Mouse (Mus musculus) forebrain, embryonic 16.5 days (tissue): ENCODE results near the gene Tardbp. TPM values are rescaled to one million over a fixed set of nuclear protein-coding genes. Genes with fewer than 3 reads are reported as not detected.

Experiments used
- ATAC-seq: fragments of 200-750 bp; cut with Nextera tagmentation; 2 replicates; pipeline ENCODE4 v1.8.0; 2017; ENCODE audit warnings: mild to moderate bottlenecking, moderate library complexity
- H3K27ac ChIP-seq: fragments of 300-500 bp; sonication (generic); 2 replicates; pipeline ENCODE4 v1.5.1; 2014; ENCODE audit warnings: low read length, control low read depth
- H3K27me3 ChIP-seq: fragments of 300-500 bp; sonication (generic); replicated peaks from 2 replicates; pipeline ENCODE4 v1.6.1; 2014; ENCODE audit warnings: low read length; ENCODE audit not compliant: control insufficient read depth, insufficient read depth
- H3K36me3 ChIP-seq: fragments of 300-500 bp; sonication (generic); 2 replicates; pipeline ENCODE4 v1.6.1; 2014; ENCODE audit not compliant: control insufficient read depth, insufficient read depth
- H3K4me1 ChIP-seq: fragments of 300-500 bp; sonication (generic); replicated peaks from 2 replicates; pipeline ENCODE4 v1.6.1; 2014; ENCODE audit warnings: low read length; ENCODE audit not compliant: control insufficient read depth, insufficient read depth
- H3K4me2 ChIP-seq: fragments of 300-500 bp; sonication (generic); 2 replicates; pipeline ENCODE4 v1.6.1; 2014; ENCODE audit warnings: mild to moderate bottlenecking, low read length, control low read depth
- H3K4me3 ChIP-seq: fragments of 300-500 bp; sonication (generic); replicated peaks from 2 replicates; pipeline ENCODE4 v1.5.1; 2014; ENCODE audit warnings: mild to moderate bottlenecking, low read length, control low read depth
- H3K9ac ChIP-seq: fragments of 300-500 bp; sonication (generic); replicated peaks from 2 replicates; pipeline ENCODE4 v1.6.1; 2014; ENCODE audit warnings: low read depth, low read length, control low read depth
- H3K9me3 ChIP-seq: fragments of 300-500 bp; sonication (generic); 2 replicates; pipeline ENCODE4 v1.6.1; 2016; ENCODE audit warnings: low read length; ENCODE audit not compliant: control insufficient read depth
- WGBS: fragments of 180-500 bp; shearing (Covaris S2); extraction: QIAGEN DNeasy Blood & Tissue Kit; methylation state at CpG from one replicate; pipeline ENCODE4 v1.1.7; 2014; 5-methylcytosine and 5-hydroxymethylcytosine counted together
- polyA plus RNA-seq: library from polyadenylated mRNA; unstranded; fragments of >200 nt; fragmentation: Nextera tagmentation; extraction: Ambion mirVana; gene quantifications from 2 replicates; pipeline ENCODE4 v1.2.1, GENCODE M21; 2015

Tardbp gene
- polyA plus RNA-seq, 1 experiment from 2014 or later = 277 TPM

GRCm38 (mm10) chr4:148625756-148626622, 830 bp downstream of the Tardbp start:
- Histone ChIP-seq H3K9ac (peak overlapping the region; percentile 96), H3K4me1 (peaks cover 18% of the 10 kb centered on the region), H3K27me3 (no peaks in the 10 kb centered on the region), H3K27ac (peak overlapping the region; percentile 94), H3K4me3 (peak overlapping the region; percentile 99), H3K4me2 (peak overlapping the region; percentile 73), H3K36me3 (peaks cover 26% of the 10 kb centered on the region), H3K9me3 (no peaks in the 10 kb centered on the region)
- 1% methylated on average over 57 of the region's 57 CpGs for WGBS
- peak; percentile 60 for ATAC-seq

GRCm38 (mm10) chr4:148625010-148625409, 1.8 kb downstream of the Tardbp start:
- no peak overlapping the region; the same call in 1 of the 2 replicates for H3K4me3 ChIP-seq

GRCm38 (mm10) chr4:148623609-148624008, 3.2 kb downstream of the Tardbp start:
- Histone ChIP-seq H3K4me3 (no peak overlapping the region), H3K9me3 (no peaks in the 10 kb centered on the region), H3K4me2 (no peak overlapping the region), H3K27me3 (no peaks in the 10 kb centered on the region), H3K4me1 (peaks cover 18% of the 10 kb centered on the region), H3K36me3 (peaks cover 47% of the 10 kb centered on the region), H3K27ac (no peak overlapping the region), H3K9ac (no peak overlapping the region)
- ATAC-seq = no peak
- WGBS = 92% methylated on average over 4 of the region's 4 CpGs

More at GRCm38 (mm10) chr4:148625010-148625409, 1.8 kb downstream of the Tardbp start:
- H3K27me3 ChIP-seq = no peaks in the 10 kb centered on the region
- H3K9me3 ChIP-seq = no peaks in the 10 kb centered on the region
- no peak overlapping the region for H3K9ac ChIP-seq
- WGBS = 83% methylated on average over 10 of the region's 10 CpGs
- ATAC-seq = no peak
- peaks cover 18% of the 10 kb centered on the region for H3K4me1 ChIP-seq
- H3K27ac ChIP-seq = no peak overlapping the region
- H3K36me3 ChIP-seq = peaks cover 33% of the 10 kb centered on the region
- H3K4me2 ChIP-seq = peak overlapping the region; percentile 73

- WGBS = 93% methylated on average over 4 of the region's 4 CpGs
- no peak for ATAC-seq
Measured at GRCm38 (mm10) chr4:148622485-148622884, 4.3 kb downstream of the Tardbp start.

GRCm38 (mm10) chr4:148620718-148621117, 6.1 kb downstream of the Tardbp start:
- H3K4me1 ChIP-seq = peaks cover 15% of the 10 kb centered on the region
- no peak for ATAC-seq
- peaks cover 58% of the 10 kb centered on the region for H3K36me3 ChIP-seq
- WGBS = 97% methylated on average over 1 of the region's 1 CpGs
- no peak overlapping the region for H3K4me3 ChIP-seq
- H3K9me3 ChIP-seq = no peaks in the 10 kb centered on the region
- H3K27ac ChIP-seq = no peak overlapping the region
- no peaks in the 10 kb centered on the region for H3K27me3 ChIP-seq
- H3K4me2 ChIP-seq = no peak overlapping the region
- no peak overlapping the region for H3K9ac ChIP-seq

More at GRCm38 (mm10) chr4:148622485-148622884, 4.3 kb downstream of the Tardbp start:
- Histone ChIP-seq H3K4me1 (peaks cover 18% of the 10 kb centered on the region), H3K9me3 (no peaks in the 10 kb centered on the region), H3K27me3 (no peaks in the 10 kb centered on the region), H3K4me3 (no peak overlapping the region), H3K4me2 (no peak overlapping the region), H3K9ac (no peak overlapping the region), H3K27ac (no peak overlapping the region), H3K36me3 (peaks cover 52% of the 10 kb centered on the region)

- peaks cover 64% of the 10 kb centered on the region for H3K36me3 ChIP-seq
- H3K9ac ChIP-seq = no peak overlapping the region
- WGBS = 88% methylated on average over 1 of the region's 1 CpGs
Measured at GRCm38 (mm10) chr4:148619805-148620204, 7.0 kb downstream of the Tardbp start.

GRCm38 (mm10) chr4:148613738-148614137, 13.1 kb downstream of the Tardbp start:
- Histone ChIP-seq H3K4me3 (no peak overlapping the region), H3K9ac (no peak overlapping the region), H3K27ac (no peak overlapping the region), H3K4me1 (0 out of 2 replicates have a peak, but pooled peaks cover 2% of the 10 kb centered on the region), H3K36me3 (peaks cover 28% of the 10 kb centered on the region), H3K4me2 (no peak overlapping the region), H3K9me3 (no peaks in the 10 kb centered on the region), H3K27me3 (no peaks in the 10 kb centered on the region)
- ATAC-seq = no peak
- 44% methylated on average over 9 of the region's 9 CpGs for WGBS

More at GRCm38 (mm10) chr4:148619805-148620204, 7.0 kb downstream of the Tardbp start:
- Histone ChIP-seq H3K4me3 (no peak overlapping the region), H3K4me1 (peaks cover 11% of the 10 kb centered on the region), H3K27ac (no peak overlapping the region), H3K9me3 (no peaks in the 10 kb centered on the region), H3K4me2 (no peak overlapping the region), H3K27me3 (no peaks in the 10 kb centered on the region)
- ATAC-seq = no peak

- Histone ChIP-seq H3K27ac (peak overlapping the region; percentile 6; the same call in 1 of the 2 replicates), H3K9ac (no peak overlapping the region), H3K36me3 (peaks cover 22% of the 10 kb centered on the region), H3K4me3 (no peak overlapping the region), H3K4me2 (no peak overlapping the region), H3K4me1 (0 out of 2 replicates have a peak, but pooled peaks cover 2% of the 10 kb centered on the region), H3K27me3 (no peaks in the 10 kb centered on the region), H3K9me3 (no peaks in the 10 kb centered on the region)
- 26% methylated on average over 4 of the region's 4 CpGs for WGBS
- ATAC-seq = no peak
Measured at GRCm38 (mm10) chr4:148612557-148612956, 14.3 kb downstream of the Tardbp start.

GRCm38 (mm10) chr4:148610631-148611364, 16.0 kb downstream of the Tardbp start:
- no peaks in the 10 kb centered on the region for H3K27me3 ChIP-seq
- no peak overlapping the region for H3K4me2 ChIP-seq
- 67% methylated on average over 5 of the region's 5 CpGs for WGBS
- H3K27ac ChIP-seq = no peak overlapping the region
- H3K9me3 ChIP-seq = no peaks in the 10 kb centered on the region
- ATAC-seq = no peak
- peaks cover 16% of the 10 kb centered on the region for H3K36me3 ChIP-seq
- 0 out of 2 replicates have a peak, but pooled peaks cover 2% of the 10 kb centered on the region for H3K4me1 ChIP-seq
- H3K9ac ChIP-seq = no peak overlapping the region
- H3K4me3 ChIP-seq = no peak overlapping the region
